Mouse (Mus musculus) limb, embryonic 15.5 days (tissue): ENCODE results near the gene Sspo. TPM values are rescaled to one million over a fixed set of nuclear protein-coding genes. Genes with fewer than 3 reads are reported as not detected.

ENCODE experiments used
- ATAC-seq: fragments of 200-750 bp; cut with Nextera tagmentation; 2 replicates; pipeline ENCODE4 v1.8.0; 2017; ENCODE audit warnings: low read depth, moderate TSS enrichment; ENCODE audit not compliant: insufficient number of reproducible peaks, low FRiP score, low TSS enrichment
- H3K27ac ChIP-seq: fragments of 300-500 bp; sonication (generic); 2 replicates; pipeline ENCODE4 v1.5.1; 2015; ENCODE audit warnings: moderate library complexity, mild to moderate bottlenecking, inconsistent platforms
- H3K27me3 ChIP-seq: fragments of 300-500 bp; sonication (generic); 2 replicates; pipeline ENCODE4 v1.6.1; 2015; ENCODE audit warnings: inconsistent platforms
- H3K36me3 ChIP-seq: fragments of 300-500 bp; sonication (generic); 2 replicates; pipeline ENCODE4 v1.6.1; 2015; ENCODE audit warnings: inconsistent platforms
- H3K4me1 ChIP-seq: fragments of 300-500 bp; sonication (generic); 2 replicates; pipeline ENCODE4 v1.6.1; 2015; ENCODE audit warnings: inconsistent platforms
- H3K4me2 ChIP-seq: fragments of 300-500 bp; sonication (generic); 2 replicates; pipeline ENCODE4 v1.6.1; 2015; ENCODE audit warnings: mild to moderate bottlenecking, inconsistent platforms
- H3K4me3 ChIP-seq: fragments of 300-500 bp; sonication (generic); 2 replicates; pipeline ENCODE4 v1.5.1; 2015; ENCODE audit warnings: mild to moderate bottlenecking, inconsistent platforms
- H3K9ac ChIP-seq: fragments of 300-500 bp; sonication (generic); 2 replicates; pipeline ENCODE4 v1.6.1; 2015; ENCODE audit warnings: inconsistent platforms
- H3K9me3 ChIP-seq: fragments of 300-500 bp; sonication (generic); 2 replicates; pipeline ENCODE4 v1.6.1; 2016; ENCODE audit warnings: inconsistent platforms
- WGBS: fragments of 180-500 bp; shearing (Covaris S2); methylation state at CpG from one replicate; pipeline ENCODE4 v1.1.7; 2015; 5-methylcytosine and 5-hydroxymethylcytosine counted together
- polyA plus RNA-seq: library from polyadenylated mRNA; unstranded; fragments of >200 nt; fragmentation: Nextera tagmentation; extraction: Ambion mirVana; gene quantifications from 2 replicates; pipeline ENCODE4 v1.2.1, GENCODE M21; 2015

Gene Sspo
- 0.25 and 0.31 TPM in 2 replicates for polyA plus RNA-seq

GRCm38 (mm10) chr6:48447929-48448328 lies at the start of gene Sspo:
Gene Sspo (plus strand): TSS chr6:48448229.
- H3K4me3 ChIP-seq: no peak within 1 kb of the TSS
- 0 out of 2 replicates have a peak within 1 kb of the TSS, but pooled peaks have one; percentile 2 for H3K27ac ChIP-seq
- peaks cover 16% of the 10 kb centered on the region for H3K4me1 ChIP-seq
- no peaks in the 10 kb centered on the region for H3K36me3 ChIP-seq
- H3K9me3 ChIP-seq: no peaks in the 10 kb centered on the region
- H3K4me2 ChIP-seq: no peak within 1 kb of the TSS
- 75% methylated on average over 1 of the region's 1 CpGs for WGBS
- H3K27me3 ChIP-seq: no peaks in the 10 kb centered on the region
- no peak within 1 kb of the TSS for H3K9ac ChIP-seq
- ATAC-seq: no peak

- H3K9me3 ChIP-seq: no peaks in the 10 kb centered on the region
- no peak overlapping the region for H3K4me2 ChIP-seq
- H3K27me3 ChIP-seq: no peaks in the 10 kb centered on the region
- H3K9ac ChIP-seq: no peak overlapping the region
- H3K4me1 ChIP-seq: peaks cover 23% of the 10 kb centered on the region
- WGBS: 91% methylated on average over 5 of the region's 5 CpGs
- H3K27ac ChIP-seq: no peak overlapping the region
- ATAC-seq: no peak
- peaks cover 17% of the 10 kb centered on the region for H3K36me3 ChIP-seq
- H3K4me3 ChIP-seq: no peak overlapping the region
Measured at GRCm38 (mm10) chr6:48399906-48400305, 48.1 kb upstream of the Sspo start.

GRCm38 (mm10) chr6:48404071-48404470 lies 44.0 kb upstream of the Sspo start:
- Histone ChIP-seq H3K9me3 (no peaks in the 10 kb centered on the region), H3K9ac (no peak overlapping the region), H3K36me3 (peaks cover 59% of the 10 kb centered on the region), H3K27me3 (no peaks in the 10 kb centered on the region), H3K4me1 (0 out of 2 replicates have a peak, but pooled peaks cover 7% of the 10 kb centered on the region), H3K4me2 (no peak overlapping the region), H3K27ac (no peak overlapping the region), H3K4me3 (no peak overlapping the region)
- WGBS: 90% methylated on average over 5 of the region's 5 CpGs
- ATAC-seq: no peak

- Histone ChIP-seq H3K4me1 (no peaks in the 10 kb centered on the region), H3K4me3 (no peak overlapping the region), H3K27me3 (no peaks in the 10 kb centered on the region), H3K36me3 (peaks cover 99% of the 10 kb centered on the region), H3K4me2 (no peak overlapping the region), H3K9me3 (no peaks in the 10 kb centered on the region), H3K27ac (no peak overlapping the region), H3K9ac (no peak overlapping the region)
- ATAC-seq: no peak
- 99% methylated on average over 4 of the region's 4 CpGs for WGBS
Measured at GRCm38 (mm10) chr6:48409726-48410343, 38.2 kb upstream of the Sspo start.

- Histone ChIP-seq H3K9me3 (no peaks in the 10 kb centered on the region), H3K4me1 (no peaks in the 10 kb centered on the region), H3K36me3 (peaks cover 99% of the 10 kb centered on the region), H3K4me3 (no peak overlapping the region), H3K9ac (no peak overlapping the region), H3K27me3 (no peaks in the 10 kb centered on the region), H3K27ac (no peak overlapping the region), H3K4me2 (no peak overlapping the region)
- no peak for ATAC-seq
- 70% methylated on average over 3 of the region's 3 CpGs for WGBS
Measured at GRCm38 (mm10) chr6:48410551-48410950, 37.5 kb upstream of the Sspo start.

- Histone ChIP-seq H3K4me1 (no peaks in the 10 kb centered on the region), H3K4me2 (no peak overlapping the region), H3K4me3 (no peak overlapping the region), H3K27ac (no peak overlapping the region), H3K27me3 (no peaks in the 10 kb centered on the region), H3K36me3 (peaks cover 99% of the 10 kb centered on the region), H3K9me3 (no peaks in the 10 kb centered on the region), H3K9ac (no peak overlapping the region)
- no peak for ATAC-seq
- WGBS: 93% methylated on average over 6 of the region's 6 CpGs
Measured at GRCm38 (mm10) chr6:48411193-48412092, 36.6 kb upstream of the Sspo start.

- WGBS: 86% methylated on average over 4 of the region's 4 CpGs
- no peak overlapping the region for H3K9ac ChIP-seq
Measured at GRCm38 (mm10) chr6:48412147-48412546, 35.9 kb upstream of the Sspo start.

GRCm38 (mm10) chr6:48412662-48413061 lies 35.4 kb upstream of the Sspo start:
- Histone ChIP-seq H3K4me3 (no peak overlapping the region), H3K4me1 (no peaks in the 10 kb centered on the region), H3K9me3 (no peaks in the 10 kb centered on the region), H3K36me3 (peaks cover 99% of the 10 kb centered on the region), H3K4me2 (no peak overlapping the region), H3K27me3 (no peaks in the 10 kb centered on the region), H3K9ac (no peak overlapping the region), H3K27ac (no peak overlapping the region)
- no peak for ATAC-seq
- WGBS: 85% methylated on average over 3 of the region's 3 CpGs

More at GRCm38 (mm10) chr6:48412147-48412546, 35.9 kb upstream of the Sspo start:
- H3K9me3 ChIP-seq: no peaks in the 10 kb centered on the region
- H3K4me1 ChIP-seq: no peaks in the 10 kb centered on the region
- no peak overlapping the region for H3K27ac ChIP-seq
- no peak overlapping the region for H3K4me3 ChIP-seq
- H3K27me3 ChIP-seq: no peaks in the 10 kb centered on the region
- H3K4me2 ChIP-seq: no peak overlapping the region
- no peak for ATAC-seq
- peaks cover 99% of the 10 kb centered on the region for H3K36me3 ChIP-seq

- H3K36me3 ChIP-seq: peaks cover 98% of the 10 kb centered on the region
- 83% methylated on average over 10 of the region's 10 CpGs for WGBS
- no peak overlapping the region for H3K9ac ChIP-seq
- H3K4me1 ChIP-seq: no peaks in the 10 kb centered on the region
- no peaks in the 10 kb centered on the region for H3K27me3 ChIP-seq
- H3K4me2 ChIP-seq: no peak overlapping the region
- no peaks in the 10 kb centered on the region for H3K9me3 ChIP-seq
- H3K27ac ChIP-seq: no peak overlapping the region
- no peak overlapping the region for H3K4me3 ChIP-seq
- no peak for ATAC-seq
Measured at GRCm38 (mm10) chr6:48413081-48413480, 34.9 kb upstream of the Sspo start.

- no peak for ATAC-seq
- Histone ChIP-seq H3K4me2 (no peak overlapping the region), H3K27ac (no peak overlapping the region), H3K4me3 (no peak overlapping the region), H3K4me1 (no peaks in the 10 kb centered on the region), H3K9me3 (no peaks in the 10 kb centered on the region), H3K27me3 (no peaks in the 10 kb centered on the region), H3K36me3 (peaks cover 80% of the 10 kb centered on the region), H3K9ac (no peak overlapping the region)
- 72% methylated on average over 1 of the region's 1 CpGs for WGBS
Measured at GRCm38 (mm10) chr6:48414886-48415285, 33.1 kb upstream of the Sspo start.

- no peaks in the 10 kb centered on the region for H3K27me3 ChIP-seq
- H3K9ac ChIP-seq: no peak overlapping the region
- H3K4me1 ChIP-seq: peaks cover 3% of the 10 kb centered on the region; the same call in 1 of the 2 replicates
- no peak overlapping the region for H3K27ac ChIP-seq
- H3K4me3 ChIP-seq: no peak overlapping the region
- no peak for ATAC-seq
- peaks cover 73% of the 10 kb centered on the region for H3K36me3 ChIP-seq
- WGBS: 95% methylated on average over 7 of the region's 7 CpGs
- H3K9me3 ChIP-seq: no peaks in the 10 kb centered on the region
- H3K4me2 ChIP-seq: no peak overlapping the region
Measured at GRCm38 (mm10) chr6:48415636-48416035, 32.4 kb upstream of the Sspo start.

- Histone ChIP-seq H3K9ac (no peak overlapping the region), H3K4me2 (no peak overlapping the region), H3K27me3 (no peaks in the 10 kb centered on the region), H3K4me1 (peaks cover 6% of the 10 kb centered on the region; the same call in 1 of the 2 replicates), H3K9me3 (no peaks in the 10 kb centered on the region), H3K36me3 (peaks cover 64% of the 10 kb centered on the region), H3K4me3 (no peak overlapping the region), H3K27ac (no peak overlapping the region)
- WGBS: 69% methylated on average over 2 of the region's 2 CpGs
- ATAC-seq: no peak
Measured at GRCm38 (mm10) chr6:48416486-48416885, 31.5 kb upstream of the Sspo start.
